Mouse (Mus musculus) embryonic facial prominence, embryonic 14.5 days (tissue): ENCODE measurements at regions not wholly inside any gene's neighbourhood (a gene's known extent, or its start where the extent isn't known, plus 50 kb on each side); places are given as distances from the start of the nearest gene placed in this dataset.

Experiments
- ATAC-seq: fragments of 200-750 bp; cut with Nextera tagmentation; 2 replicates; pipeline ENCODE4 v1.8.0; 2017; ENCODE audit warnings: low read depth, moderate number of reproducible peaks, moderate TSS enrichment
- DNase-seq: peaks from one replicate; pipeline ENCODE4 v3.0.0-alpha.2; 2015; ENCODE audit warnings: low spot score
- H3K27ac ChIP-seq: fragments of 300-500 bp; sonication (generic); replicated peaks from 2 replicates; pipeline ENCODE4 v1.5.1; 2014; ENCODE audit warnings: low read depth, mild to moderate bottlenecking, low read length, moderate library complexity
- H3K27me3 ChIP-seq: fragments of 300-500 bp; sonication (generic); replicated peaks from 2 replicates; pipeline ENCODE4 v1.6.1; 2014; ENCODE audit warnings: low read length; ENCODE audit not compliant: control insufficient read depth, insufficient read depth
- H3K36me3 ChIP-seq: fragments of 300-500 bp; sonication (generic); 2 replicates; pipeline ENCODE4 v1.6.1; 2014; ENCODE audit warnings: low read length, mixed read lengths; ENCODE audit not compliant: control insufficient read depth, insufficient read depth
- H3K4me1 ChIP-seq: fragments of 300-500 bp; sonication (generic); 2 replicates; pipeline ENCODE4 v1.6.1; 2014; ENCODE audit warnings: antibody characterized with exemption, low read length; ENCODE audit not compliant: control insufficient read depth, insufficient read depth
- H3K4me2 ChIP-seq: fragments of 300-500 bp; sonication (generic); 2 replicates; pipeline ENCODE4 v1.6.1; 2014; ENCODE audit warnings: low read depth, mild to moderate bottlenecking, low read length, moderate library complexity, mixed read lengths
- H3K4me3 ChIP-seq: fragments of 300-500 bp; sonication (generic); 2 replicates; pipeline ENCODE4 v1.5.1; 2014; ENCODE audit warnings: low read depth, mild to moderate bottlenecking, low read length
- H3K9ac ChIP-seq: fragments of 300-500 bp; sonication (generic); 2 replicates; pipeline ENCODE4 v1.6.1; 2014; ENCODE audit warnings: low read depth, mild to moderate bottlenecking, low read length, moderate library complexity, mixed read lengths
- H3K9me3 ChIP-seq: fragments of 300-500 bp; sonication (generic); 2 replicates; pipeline ENCODE4 v1.6.1; 2016; ENCODE audit warnings: low read length; ENCODE audit not compliant: control insufficient read depth
- WGBS: fragments of 180-500 bp; shearing (Covaris S2); extraction: QIAGEN DNeasy Blood & Tissue Kit; methylation state at CpG from one replicate; pipeline ENCODE4 v1.1.7; 2014; 5-methylcytosine and 5-hydroxymethylcytosine counted together

GRCm38 (mm10) chr7:37324653-37325052, 448.8 kb downstream of the Zfp536 start:
- WGBS: 86% methylated on average over 7 of the region's 7 CpGs
- Histone ChIP-seq H3K36me3 (no peaks in the 10 kb centered on the region), H3K4me1 (no peaks in the 10 kb centered on the region), H3K9ac (no peak overlapping the region), H3K4me3 (no peak overlapping the region), H3K27me3 (no peaks in the 10 kb centered on the region), H3K9me3 (no peaks in the 10 kb centered on the region), H3K4me2 (no peak overlapping the region), H3K27ac (no peak overlapping the region)
- DNase-seq (no peak), ATAC-seq (no peak)

- WGBS: 66% methylated on average over 14 of the region's 16 CpGs
Measured at GRCm38 (mm10) chr7:37333451-37333850, 440.0 kb downstream of the Zfp536 start.

GRCm38 (mm10) chr7:37335212-37335611, 438.2 kb downstream of the Zfp536 start:
- ATAC-seq (peak; percentile 2; the same call in 1 of the 2 replicates), DNase-seq (peak; percentile 46)
- H3K4me2 ChIP-seq: no peak overlapping the region
- no peak overlapping the region for H3K9ac ChIP-seq
- no peaks in the 10 kb centered on the region for H3K36me3 ChIP-seq
- H3K4me1 ChIP-seq: peaks cover 25% of the 10 kb centered on the region
- H3K27ac ChIP-seq: no peak overlapping the region; the same call in 1 of the 2 replicates
- H3K27me3 ChIP-seq: no peaks in the 10 kb centered on the region
- whole genome bisulfite sequencing: 47% methylated on average over 7 of the region's 7 CpGs
- H3K9me3 ChIP-seq: no peaks in the 10 kb centered on the region
- H3K4me3 ChIP-seq: no peak overlapping the region

More at GRCm38 (mm10) chr7:37333451-37333850, 440.0 kb downstream of the Zfp536 start:
- no peak for ATAC-seq
- H3K9ac ChIP-seq: no peak overlapping the region
- DNase-seq: peak; percentile 27
- H3K9me3 ChIP-seq: no peaks in the 10 kb centered on the region
- H3K4me3 ChIP-seq: no peak overlapping the region
- H3K27ac ChIP-seq: no peak overlapping the region
- H3K36me3 ChIP-seq: no peaks in the 10 kb centered on the region
- no peak overlapping the region for H3K4me2 ChIP-seq
- no peaks in the 10 kb centered on the region for H3K27me3 ChIP-seq
- H3K4me1 ChIP-seq: peaks cover 25% of the 10 kb centered on the region

GRCm38 (mm10) chr7:37336171-37336850, 437.1 kb downstream of the Zfp536 start:
- Histone ChIP-seq H3K27me3 (no peaks in the 10 kb centered on the region), H3K36me3 (no peaks in the 10 kb centered on the region), H3K4me2 (peak overlapping the region; percentile 69), H3K4me3 (peak overlapping the region; percentile 38), H3K4me1 (peaks cover 25% of the 10 kb centered on the region), H3K27ac (peak overlapping the region; percentile 77), H3K9ac (peak overlapping the region; percentile 54), H3K9me3 (no peaks in the 10 kb centered on the region)
- 16% methylated on average over 12 of the region's 12 CpGs for WGBS
- no peak for ATAC-seq
- DNase-seq: peak; percentile 52

GRCm38 (mm10) chr7:37336851-37337531, 436.4 kb downstream of the Zfp536 start:
- H3K9ac ChIP-seq: peak overlapping the region; percentile 54
- no peaks in the 10 kb centered on the region for H3K9me3 ChIP-seq
- H3K36me3 ChIP-seq: no peaks in the 10 kb centered on the region
- ATAC-seq (peak; percentile 56; the same call in 1 of the 2 replicates), DNase-seq (peak; percentile 88)
- no peaks in the 10 kb centered on the region for H3K27me3 ChIP-seq
- peak overlapping the region; percentile 77 for H3K27ac ChIP-seq
- peak overlapping the region; percentile 38 for H3K4me3 ChIP-seq
- 3% methylated on average over 28 of the region's 28 CpGs for WGBS
- H3K4me1 ChIP-seq: peaks cover 25% of the 10 kb centered on the region
- H3K4me2 ChIP-seq: peak overlapping the region; percentile 69

- no peaks in the 10 kb centered on the region for H3K36me3 ChIP-seq
- H3K27ac ChIP-seq: peak overlapping the region; percentile 77
- peaks cover 25% of the 10 kb centered on the region for H3K4me1 ChIP-seq
- ATAC-seq: peak; percentile 9; the same call in 1 of the 2 replicates
- H3K4me2 ChIP-seq: peak overlapping the region; percentile 69
- H3K9me3 ChIP-seq: no peaks in the 10 kb centered on the region
- WGBS: 24% methylated on average over 10 of the region's 11 CpGs
- peak overlapping the region; percentile 38 for H3K4me3 ChIP-seq
- DNase-seq: no peak
- no peaks in the 10 kb centered on the region for H3K27me3 ChIP-seq
- H3K9ac ChIP-seq: no peak overlapping the region
Measured at GRCm38 (mm10) chr7:37337616-37338015, 435.8 kb downstream of the Zfp536 start.

GRCm38 (mm10) chr7:37338067-37338501, 435.4 kb downstream of the Zfp536 start:
- peaks cover 27% of the 10 kb centered on the region for H3K4me1 ChIP-seq
- DNase-seq: peak; percentile 57
- peak overlapping the region; percentile 38; the same call in 1 of the 2 replicates for H3K4me3 ChIP-seq
- H3K9me3 ChIP-seq: no peaks in the 10 kb centered on the region
- peak; percentile 14; the same call in 1 of the 2 replicates for ATAC-seq
- 16% methylated on average over 11 of the region's 11 CpGs for WGBS
- no peak overlapping the region for H3K9ac ChIP-seq
- H3K4me2 ChIP-seq: peak overlapping the region; percentile 69
- H3K27ac ChIP-seq: peak overlapping the region; percentile 77; the same call in 1 of the 2 replicates
- H3K36me3 ChIP-seq: no peaks in the 10 kb centered on the region
- no peaks in the 10 kb centered on the region for H3K27me3 ChIP-seq

- Histone ChIP-seq H3K4me2 (peak overlapping the region; percentile 70), H3K27me3 (peaks cover 3% of the 10 kb centered on the region), H3K9me3 (no peaks in the 10 kb centered on the region), H3K27ac (no peak overlapping the region), H3K4me1 (peaks cover 18% of the 10 kb centered on the region), H3K4me3 (peak overlapping the region; percentile 34), H3K9ac (peak overlapping the region; percentile 41; the same call in 1 of the 2 replicates), H3K36me3 (no peaks in the 10 kb centered on the region)
- ATAC-seq (no peak), DNase-seq (peak; percentile 57)
- 12% methylated on average over 11 of the region's 11 CpGs for WGBS
Measured at GRCm38 (mm10) chr7:37342613-37343012, 430.8 kb downstream of the Zfp536 start.
